Mouse (Mus musculus) adrenal gland, postnatal 14 days (tissue): ENCODE data around the gene Cadps2. TPM values are rescaled to one million over a fixed set of nuclear protein-coding genes. Genes with fewer than 3 reads are reported as not detected.

Experiments used
- DNase-seq: peaks from one replicate; pipeline ENCODE4 v3.0.0; 2021; ENCODE audit warnings: mixed read lengths
- total RNA-seq: library from RNA; stranded (reverse); gene quantifications from 2 replicates; pipeline ENCODE4 v1.2.3, GENCODE M21; 2021

Cadps2 gene
- total RNA-seq, 1 experiment from 2014 or later: 4.0 TPM

GRCm38 (mm10) chr6:23250288-23250955 is 588.8 kb downstream of the Cadps2 start:
- no peak for DNase-seq

DNA sequence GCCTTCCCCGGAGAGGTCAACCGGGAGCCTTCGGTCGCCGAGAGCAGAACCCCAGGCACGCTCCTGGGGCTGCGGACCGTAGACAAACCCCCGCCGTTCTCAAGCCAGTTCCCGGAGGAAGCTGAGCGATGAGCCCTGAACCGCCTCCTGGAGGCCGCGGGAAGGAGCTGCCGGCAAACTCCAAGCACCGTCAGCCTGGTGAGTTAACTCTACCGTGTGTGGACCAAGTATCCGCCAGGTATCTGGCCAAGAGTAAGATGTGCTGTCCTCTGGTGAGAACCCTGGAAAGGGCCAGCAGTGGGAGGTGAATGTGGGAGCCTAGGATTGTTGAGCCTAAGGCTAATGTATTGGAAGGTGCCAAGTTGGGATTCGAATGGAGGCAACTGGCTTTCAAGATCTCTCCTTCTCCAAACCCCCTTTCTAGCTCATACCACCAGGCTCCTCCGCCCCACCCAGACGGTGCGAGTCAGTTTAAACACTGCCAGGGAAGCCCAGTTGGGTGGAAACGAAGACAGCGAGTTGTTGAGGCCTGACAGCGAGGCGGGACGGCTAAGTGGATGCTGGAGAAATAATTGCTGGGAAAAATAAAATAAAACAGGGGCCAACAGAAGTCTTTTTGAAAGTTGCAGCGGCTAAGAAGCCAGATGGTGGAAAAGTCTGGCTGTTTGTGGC is 589.5 kb downstream of the Cadps2 start:
- DNase-seq: no peak

GRCm38 (mm10) chr6:23249053-23249401 is 590.2 kb downstream of the Cadps2 start:
- DNase-seq: no peak

DNA sequence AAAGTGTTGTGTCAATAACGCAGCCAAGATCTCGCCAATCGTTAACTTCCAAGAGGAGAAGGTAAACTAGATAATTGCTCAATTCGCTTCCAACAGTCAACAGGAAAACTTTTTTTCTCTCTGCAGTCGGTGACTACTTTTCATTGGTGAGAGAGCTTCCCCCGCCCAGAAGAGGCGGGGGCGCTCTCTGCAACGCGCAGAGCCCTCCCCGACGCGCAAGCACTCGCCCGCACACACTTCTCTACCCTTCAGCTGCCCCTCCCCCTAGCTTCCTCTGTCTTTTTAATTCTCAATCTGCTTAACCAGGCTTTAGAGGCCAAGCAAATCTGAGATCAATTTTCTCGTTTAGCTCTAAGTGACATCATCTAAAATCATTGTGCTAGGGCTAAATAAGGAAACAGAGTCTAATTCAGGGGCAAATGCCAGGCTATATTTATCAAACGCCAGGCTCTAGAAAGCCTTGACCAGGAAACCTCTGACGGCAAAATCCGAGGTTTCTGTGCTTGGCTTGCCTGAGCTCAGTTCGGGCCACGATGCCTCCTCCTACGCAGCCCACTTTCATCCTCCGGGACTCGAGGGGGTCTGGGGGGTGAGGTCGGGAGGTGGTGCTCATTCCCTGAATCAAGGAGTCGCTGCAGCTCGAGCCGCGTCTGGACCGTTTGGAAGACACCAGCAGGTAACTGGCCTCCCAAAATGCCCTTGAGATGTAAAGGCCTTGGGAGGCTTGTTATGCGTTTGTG is 590.7 kb downstream of the Cadps2 start, which contains the start of gene Fezf1:
Gene Fezf1 (minus strand): TSS at position 50 of the 740 bp plus-strand sequence.
- no peak for DNase-seq

DNA sequence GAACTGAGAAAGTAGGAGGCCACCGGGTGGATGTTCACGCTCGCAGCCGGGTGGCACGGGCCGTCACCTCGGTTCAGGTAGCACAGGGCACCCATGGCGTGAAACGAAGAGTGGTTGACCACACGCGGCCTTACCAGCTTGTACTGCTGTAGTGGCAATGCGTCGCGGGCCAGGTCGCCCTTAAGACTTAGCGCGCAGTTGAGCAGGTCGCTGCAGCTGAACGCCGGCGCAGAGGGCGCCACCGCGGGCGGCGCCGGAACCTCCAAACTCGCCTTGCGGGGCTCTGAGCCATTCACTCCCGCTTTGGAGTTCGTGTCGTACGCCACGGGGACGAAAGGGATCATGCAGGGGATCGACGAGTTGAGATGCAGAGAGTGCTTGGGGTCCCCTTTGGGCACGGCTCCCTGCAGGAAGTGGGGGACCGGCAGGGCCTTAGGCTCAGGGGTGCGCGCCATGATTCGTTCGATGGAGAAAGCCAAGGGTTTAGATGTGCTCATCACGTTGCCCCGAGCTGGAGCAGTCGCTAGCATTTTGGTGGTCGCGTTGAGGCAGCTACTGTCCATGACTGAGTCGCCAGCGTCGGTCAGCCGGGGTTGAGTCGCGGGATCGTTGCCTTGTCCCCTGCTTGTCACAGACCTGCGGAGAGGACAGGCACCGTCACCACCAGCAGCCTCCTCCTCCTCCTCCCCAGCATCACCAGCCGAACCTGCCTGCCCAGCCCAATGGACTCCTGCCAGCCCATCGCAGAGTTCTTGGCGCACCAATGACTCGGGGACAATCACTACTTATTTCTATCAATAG is 591.5 kb downstream of the Cadps2 start:
- DNase-seq: no peak

- DNase-seq: no peak
Measured at GRCm38 (mm10) chr6:23246790-23247511, 592.3 kb downstream of the Cadps2 start.

GRCm38 (mm10) chr6:23246061-23246789 is 593.0 kb downstream of the Cadps2 start:
- no peak for DNase-seq

DNA sequence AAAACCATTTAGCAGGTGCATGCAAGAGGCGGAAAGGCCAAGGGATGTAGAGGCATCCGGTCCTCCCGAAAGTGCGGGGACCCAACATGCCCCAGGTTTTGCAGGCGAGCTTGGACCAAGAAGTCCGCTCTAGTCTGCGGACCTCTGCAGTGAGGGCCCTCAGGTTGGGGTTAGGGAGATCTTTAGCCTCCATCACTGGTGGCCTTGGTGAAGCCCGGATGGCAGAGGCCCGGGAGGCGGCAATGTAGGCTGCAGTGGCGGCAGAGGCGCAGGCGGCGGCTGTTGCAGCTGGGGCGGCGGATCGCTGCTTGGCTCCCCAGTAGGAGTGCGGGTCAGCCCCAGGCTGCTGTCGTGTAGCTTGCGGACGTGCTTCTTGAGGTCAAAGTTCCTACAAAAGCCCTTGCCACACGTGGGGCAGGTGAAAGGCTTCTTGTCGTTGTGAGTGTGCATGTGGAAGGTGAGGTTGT is 593.6 kb downstream of the Cadps2 start:
- no peak for DNase-seq

GRCm38 (mm10) chr6:23245121-23245520 is 594.1 kb downstream of the Cadps2 start:
- no peak for DNase-seq

- no peak for DNase-seq
Measured at GRCm38 (mm10) chr6:23243821-23244760, 595.1 kb downstream of the Cadps2 start.

Other genes starting within 250 kb of the Cadps2 start
- gene Rnf133, start 189.1 kb downstream of the Cadps2 start, total RNA-seq: not detected in 2 replicates
- gene Rnf148, start 184.3 kb downstream of the Cadps2 start, total RNA-seq: not detected in 2 replicates
- not detected in 2 replicates for gene Tas2r118, start 130.6 kb upstream of the Cadps2 start, total RNA-seq